Mouse (Mus musculus) thymus, postnatal 0 days (tissue): ENCODE data around the gene Prkcd. TPM values are rescaled to one million over a fixed set of nuclear protein-coding genes. Genes with fewer than 3 reads are reported as not detected.

Source experiments
- DNase-seq: peaks from one replicate; pipeline ENCODE4 v3.0.0-alpha.2; 2015; ENCODE audit warnings: low spot score
- polyA plus RNA-seq: library from polyadenylated mRNA; unstranded; fragments of >200 nt; fragmentation: Nextera tagmentation; extraction: Ambion mirVana; gene quantifications from 2 replicates; pipeline ENCODE4 v1.2.1, GENCODE M21; 2015

The Prkcd gene
- 57.4 and 63.7 TPM in 2 replicates for polyA plus RNA-seq

DNA sequence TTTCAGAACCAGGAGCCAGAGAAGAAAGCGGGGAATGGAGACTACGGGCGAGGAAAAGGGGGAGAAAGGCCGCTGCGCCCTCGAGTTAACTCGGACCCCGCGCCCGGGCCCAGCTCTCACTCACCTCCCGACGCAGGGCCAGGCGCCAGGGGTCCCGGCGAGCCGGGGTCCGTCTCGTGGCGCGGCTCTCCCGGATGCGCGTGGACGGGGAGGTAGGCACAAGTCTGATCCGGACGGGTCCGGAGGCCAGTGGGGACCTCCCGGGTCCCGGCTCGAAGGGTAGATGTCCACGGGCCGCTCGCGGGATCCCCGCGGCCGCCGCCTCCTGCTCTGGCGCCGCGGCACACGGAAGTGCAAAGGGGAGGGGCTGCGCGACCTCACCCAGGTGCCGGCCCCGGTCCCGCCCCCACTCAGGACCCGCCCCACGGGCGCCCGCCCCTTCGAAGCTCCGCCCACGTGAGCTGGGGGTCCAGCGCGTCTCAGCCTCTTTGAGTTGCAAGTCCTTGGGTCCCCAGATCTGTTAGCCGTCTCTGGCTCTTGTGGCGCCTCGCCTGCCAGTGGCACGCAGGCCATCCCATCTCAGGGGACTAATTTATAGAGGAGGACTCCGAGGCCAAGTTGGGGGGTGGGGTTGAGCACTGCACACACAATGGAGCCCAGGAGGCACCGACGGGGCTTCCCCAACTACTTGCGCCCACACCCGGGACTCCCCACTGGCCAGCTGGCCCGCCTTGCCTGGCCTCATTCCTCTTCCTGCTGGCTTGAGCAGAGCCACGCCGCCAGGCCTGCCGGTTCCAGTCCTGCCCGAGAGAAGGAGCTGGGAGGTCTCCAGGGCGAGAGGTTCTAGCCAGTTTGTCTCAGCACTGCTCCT is at the start of gene Prkcd:
Gene Prkcd (minus strand): TSS at position 355 of the 871 bp plus-strand sequence.
- DNase-seq, result peak; percentile 92

DNA sequence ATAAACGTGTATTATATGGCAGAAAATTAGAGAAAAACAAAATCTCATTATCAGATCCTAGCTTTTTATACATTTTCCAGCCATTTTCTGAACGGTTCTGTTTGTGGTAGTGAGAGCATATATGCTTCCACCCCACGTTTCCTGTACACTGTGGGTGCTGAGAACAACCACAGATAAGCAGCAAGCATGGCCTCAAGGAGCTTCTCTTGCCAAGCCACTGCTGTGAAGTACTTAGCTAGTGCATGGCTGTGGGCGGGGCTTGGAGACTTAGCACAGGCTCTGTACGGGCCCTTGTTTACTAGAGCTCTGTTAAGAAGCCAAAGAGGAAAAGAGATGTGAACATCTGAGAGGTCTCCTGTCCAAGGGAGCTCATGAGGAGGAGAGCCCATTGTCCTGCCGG is 48.9 kb upstream of the Prkcd start:
- DNase-seq, result peak; percentile 72

DNA sequence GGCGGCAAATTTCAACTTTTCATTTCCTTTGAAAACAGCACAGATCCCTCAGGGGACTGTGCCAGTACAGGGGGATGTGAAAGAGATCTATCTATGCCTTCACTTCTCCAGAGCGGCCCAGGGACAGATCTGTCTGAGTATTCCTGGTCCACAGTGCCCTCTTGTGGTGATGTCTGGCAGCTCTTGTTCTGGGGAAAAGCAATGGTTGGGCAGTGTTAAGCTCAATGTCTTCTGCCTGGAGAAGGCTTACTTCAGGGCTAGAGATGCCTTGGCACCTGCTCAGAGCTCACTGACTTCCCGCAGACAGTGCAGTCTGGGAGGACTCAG is 45.9 kb upstream of the Prkcd start:
- DNase-seq, result peak; percentile 86

DNA sequence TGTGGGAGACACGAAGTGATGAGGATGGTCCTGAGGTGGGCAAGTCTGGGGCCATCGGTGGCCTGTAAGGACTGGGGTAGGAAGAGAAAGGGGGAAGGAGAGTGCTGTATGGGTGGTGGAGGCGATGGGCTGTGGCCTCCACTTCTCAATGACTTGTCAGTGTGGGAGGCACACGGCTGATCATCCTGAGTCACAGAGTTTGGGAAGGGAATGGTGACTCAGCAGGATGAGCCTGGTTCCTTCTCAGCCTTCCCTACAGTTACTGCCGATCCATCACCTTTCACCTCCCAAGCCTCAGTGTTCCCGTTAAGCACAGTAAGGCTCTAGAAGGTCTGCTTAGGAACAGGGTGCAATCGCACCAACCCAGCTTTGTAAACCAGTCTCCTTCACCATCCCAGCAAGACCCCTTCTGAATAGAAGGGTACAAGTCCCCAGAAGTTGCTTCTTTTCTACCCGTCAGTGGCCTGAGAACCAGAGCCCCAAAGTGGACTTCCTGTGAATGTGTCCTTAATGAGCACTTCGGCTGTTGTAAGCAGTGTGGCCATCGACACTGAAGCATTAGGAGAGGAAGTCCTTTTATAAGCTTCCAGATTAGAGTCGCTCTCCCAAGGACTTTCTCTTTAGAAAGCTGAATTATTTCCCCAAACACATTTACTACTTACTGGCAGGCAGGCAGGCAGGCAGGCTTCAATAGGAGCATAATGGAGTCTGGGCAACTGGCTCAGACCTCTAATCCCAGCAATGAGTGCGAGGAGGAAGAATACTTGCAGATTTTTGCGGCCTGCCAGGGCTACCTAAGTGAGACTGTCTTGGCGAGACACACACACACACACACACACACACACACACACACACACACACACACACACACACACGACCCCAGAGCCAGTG is 45.3 kb upstream of the Prkcd start:
- no peak for DNase-seq

DNA sequence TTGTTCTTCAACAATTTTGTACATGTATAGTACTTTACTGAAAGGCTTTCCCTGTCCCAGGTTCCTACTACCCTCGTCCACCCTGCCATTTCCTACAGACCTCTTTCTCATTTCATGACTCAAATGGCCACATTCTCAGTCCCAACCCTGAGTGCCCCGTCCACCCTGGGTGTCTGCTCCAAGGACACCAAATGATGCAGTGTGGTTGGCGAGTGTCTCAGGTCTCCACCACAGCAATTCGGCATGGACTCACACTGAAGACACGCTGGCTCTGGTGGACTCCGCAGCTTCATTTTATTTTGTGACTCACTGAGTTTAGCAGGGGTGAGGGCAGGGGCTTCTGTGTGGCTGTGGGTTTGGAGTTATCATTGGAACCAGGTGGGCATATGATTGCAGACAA is 44.2 kb upstream of the Prkcd start:
- DNase-seq, result no peak

DNA sequence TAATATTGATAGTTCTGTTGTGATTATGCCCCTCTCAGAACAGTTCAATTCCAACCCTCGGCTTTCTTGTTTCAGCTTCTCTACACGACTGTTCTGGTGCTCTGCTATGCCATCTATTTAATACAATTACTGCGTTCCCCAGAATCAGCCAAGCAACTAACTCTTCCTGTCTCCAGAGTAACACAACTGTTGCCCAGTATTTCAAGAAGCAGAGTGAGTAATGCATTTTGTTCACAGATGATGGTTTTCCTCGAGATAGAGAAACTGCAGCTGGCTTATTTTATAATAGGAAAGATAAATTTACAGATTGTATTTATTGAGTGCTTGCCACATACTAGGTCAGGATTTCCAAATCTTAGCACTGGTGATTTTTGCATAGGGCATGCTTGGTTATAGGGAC is 40.6 kb upstream of the Prkcd start:
- no peak for DNase-seq

DNA sequence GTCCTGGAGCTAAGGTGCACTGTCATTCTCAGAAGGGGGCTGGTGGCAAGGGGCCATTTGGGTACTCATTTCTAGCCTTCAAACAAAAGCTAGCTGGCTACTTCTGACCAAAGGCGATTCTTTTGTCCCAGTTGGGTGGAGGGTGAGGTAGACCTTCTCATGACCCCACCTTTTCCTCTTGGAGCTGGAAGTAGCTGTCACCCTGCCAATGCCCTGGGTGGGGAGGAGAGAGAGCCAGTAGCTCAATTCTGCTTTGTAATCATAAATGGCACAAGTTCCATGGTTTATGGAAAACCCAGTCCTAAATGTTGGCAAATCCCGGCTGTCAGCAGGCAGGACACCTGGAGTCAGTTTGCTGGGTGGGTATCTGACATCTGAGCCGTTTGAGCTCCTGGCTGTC is 40.1 kb upstream of the Prkcd start:
- no peak for DNase-seq

DNA sequence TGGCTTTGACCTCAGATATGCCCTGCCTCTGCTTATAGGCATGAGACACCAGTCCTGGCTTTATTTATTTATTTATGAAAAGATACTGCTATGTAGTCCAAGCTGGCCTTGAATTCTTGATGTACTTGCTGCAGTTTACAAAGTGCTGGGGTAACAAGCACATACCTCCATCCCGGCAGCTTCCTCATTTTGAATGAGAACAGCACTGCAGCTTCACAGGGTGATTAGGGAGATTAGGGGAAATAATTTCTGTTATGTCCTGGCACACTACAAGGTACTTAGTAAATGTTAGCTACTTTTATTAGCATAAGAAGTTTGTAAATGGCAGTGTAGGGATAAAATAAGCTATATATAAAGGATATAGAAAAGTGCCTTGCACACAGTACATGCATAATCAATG is 29.5 kb upstream of the Prkcd start:
- DNase-seq, result no peak

DNA sequence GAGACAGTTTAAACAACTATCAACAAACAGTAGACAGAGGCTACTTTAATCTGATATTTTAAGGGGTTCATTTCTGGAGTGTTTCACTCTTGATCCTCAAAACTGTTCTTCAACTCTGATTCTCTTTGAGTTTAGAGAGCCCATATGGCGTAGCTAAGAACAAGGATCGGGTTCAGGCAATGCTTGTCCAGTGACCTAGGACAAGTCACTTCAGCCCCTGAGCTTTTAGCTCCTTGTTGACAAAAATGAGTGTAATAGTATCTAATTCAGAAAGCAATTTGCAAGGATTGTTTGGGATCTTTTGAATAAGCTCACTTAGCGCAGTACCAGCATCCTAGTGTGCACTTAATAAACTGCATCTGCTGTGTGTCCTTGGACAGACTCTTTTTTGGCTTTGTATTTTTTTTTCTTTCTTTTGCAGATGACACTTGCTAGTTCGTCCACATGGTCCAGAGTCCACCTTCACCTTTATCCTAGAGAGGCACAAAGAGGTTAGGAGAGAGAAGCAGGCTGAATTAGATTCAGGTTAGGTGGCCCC is 28.8 kb upstream of the Prkcd start:
- no peak for DNase-seq

DNA sequence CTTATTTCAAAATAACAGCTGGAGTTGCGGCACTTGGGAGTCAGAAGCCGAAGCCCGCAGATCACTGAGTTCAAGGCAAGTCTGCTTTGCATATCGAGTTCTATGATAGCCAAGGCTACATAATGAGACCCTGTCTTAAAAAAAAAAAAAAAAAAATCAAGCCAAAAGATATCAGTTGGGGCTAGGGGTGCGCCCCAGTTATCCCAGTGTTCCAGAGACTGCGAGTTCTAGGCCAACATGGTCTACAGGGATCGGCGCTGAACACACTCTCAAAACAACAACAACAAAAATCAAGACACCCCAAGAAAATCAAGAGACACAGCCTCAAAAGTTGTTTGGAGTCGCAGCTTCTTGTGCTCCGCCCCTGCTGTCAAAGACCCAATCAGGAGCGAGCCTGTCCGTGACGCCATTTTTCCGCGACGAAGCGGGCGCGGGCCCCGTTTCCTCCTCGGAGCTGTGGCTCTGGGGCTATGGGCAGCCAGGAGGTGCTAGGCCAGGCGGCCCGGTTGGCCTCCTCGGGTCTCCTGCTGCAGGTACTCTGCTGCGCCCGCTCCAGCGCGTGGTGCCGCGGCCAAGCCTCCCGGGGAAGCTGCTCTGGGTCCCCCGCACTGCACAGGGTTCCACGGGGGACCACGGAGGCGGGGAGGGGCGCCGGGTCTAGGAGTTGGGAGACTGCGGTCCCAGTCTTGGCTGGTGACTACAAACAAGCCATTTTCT is 28.1 kb upstream of the Prkcd start, which contains the start of gene Rft1:
Gene Rft1 (plus strand): TSS at position 418 of the 717 bp plus-strand sequence.
- DNase-seq, result peak; percentile 98

DNA sequence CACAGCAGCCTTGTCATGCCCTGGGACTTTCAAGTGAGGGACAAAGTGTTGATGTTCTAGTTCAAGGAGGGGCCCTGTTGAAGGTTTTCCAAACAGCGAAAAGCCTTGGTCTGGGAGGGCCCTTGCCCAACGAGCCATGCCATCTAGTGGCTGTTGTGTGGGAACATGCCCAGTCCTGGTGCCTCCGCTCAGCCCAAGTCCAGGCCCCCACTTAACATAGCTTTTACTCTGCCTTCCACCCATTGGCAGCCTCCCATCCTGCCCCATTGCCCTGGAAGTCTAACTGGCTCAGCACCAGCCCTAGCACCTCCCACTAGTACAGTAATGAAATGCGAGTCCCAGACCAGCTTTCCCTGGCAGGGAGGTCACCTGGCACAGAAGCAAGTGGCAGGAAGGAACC is 25.0 kb upstream of the Prkcd start:
- DNase-seq, result no peak

DNA sequence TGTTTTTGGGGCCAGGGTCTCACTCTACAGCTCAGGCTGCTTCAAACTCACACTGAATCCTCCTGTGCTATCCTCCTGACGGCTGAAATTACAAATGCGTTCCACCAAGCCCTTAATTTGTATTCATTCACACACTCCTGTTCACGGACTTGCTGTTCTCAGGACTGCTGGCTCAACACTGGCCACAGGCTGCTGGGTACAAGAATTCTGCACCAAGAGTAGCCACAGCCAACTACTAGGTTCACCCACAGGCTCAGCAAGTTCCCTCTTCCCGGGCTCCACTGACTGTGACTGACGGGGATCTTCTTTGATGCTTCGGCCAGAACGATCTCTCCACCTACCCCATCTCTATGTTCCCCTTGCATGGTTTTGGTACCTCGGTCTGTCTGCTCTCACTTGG is 23.7 kb upstream of the Prkcd start:
- DNase-seq, result no peak

DNA sequence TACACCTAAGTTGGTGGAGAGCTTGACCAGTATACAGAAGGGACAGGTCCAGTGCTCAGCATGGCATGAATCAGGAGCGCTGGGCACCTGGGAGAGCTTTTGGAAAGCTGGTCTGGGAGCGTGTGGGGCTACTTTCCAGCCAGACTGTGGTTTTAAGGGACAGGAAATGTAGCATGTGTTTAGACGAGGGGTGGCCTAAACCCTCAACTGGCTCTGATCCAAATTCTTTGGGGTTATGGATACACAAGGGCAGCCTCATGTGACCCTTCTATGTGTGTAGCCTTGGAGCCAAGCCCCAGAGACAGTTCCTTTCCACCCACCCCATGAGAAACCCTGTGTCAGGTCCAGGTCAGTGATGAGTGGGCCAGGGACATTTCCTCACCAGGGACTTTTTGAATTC is 22.5 kb upstream of the Prkcd start:
- no peak for DNase-seq

DNA sequence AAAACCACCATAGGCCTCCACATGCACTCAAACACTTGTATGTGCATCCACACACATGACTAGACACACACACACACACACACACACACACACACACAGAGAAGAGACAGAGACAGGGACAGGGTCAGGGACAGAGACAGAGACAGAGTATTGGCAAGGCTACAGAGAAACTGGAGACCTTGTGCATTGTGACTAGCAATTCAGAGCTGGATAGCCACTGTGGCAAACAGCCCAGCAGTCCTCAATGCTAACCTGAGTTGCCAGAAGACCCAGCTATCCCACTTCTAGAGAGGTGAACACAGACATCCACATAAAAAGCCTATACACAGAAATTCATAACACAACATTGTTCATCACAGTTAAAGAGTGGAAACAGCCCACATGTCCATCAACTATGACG is 20.5 kb upstream of the Prkcd start:
- no peak for DNase-seq

DNA sequence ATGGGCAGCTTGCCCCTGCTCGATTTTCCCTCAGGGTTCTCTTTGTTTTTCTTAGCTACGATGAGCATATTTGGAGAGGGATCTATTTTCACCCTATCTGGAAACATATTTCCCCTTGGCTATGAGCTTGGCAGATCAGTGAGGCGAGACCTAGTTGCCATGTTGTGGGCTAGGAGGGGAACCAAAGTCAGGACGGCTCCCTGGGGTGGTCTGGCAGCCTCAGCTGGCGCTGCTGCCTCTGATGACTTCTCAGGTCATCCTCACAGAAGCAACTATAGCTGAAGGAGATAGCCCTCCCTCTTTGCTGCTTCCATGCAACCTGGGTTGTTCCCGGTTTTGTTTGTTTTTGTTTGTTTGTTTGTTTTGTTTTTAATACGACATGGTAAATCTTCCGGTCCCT is 19.1 kb upstream of the Prkcd start:
- no peak for DNase-seq

DNA sequence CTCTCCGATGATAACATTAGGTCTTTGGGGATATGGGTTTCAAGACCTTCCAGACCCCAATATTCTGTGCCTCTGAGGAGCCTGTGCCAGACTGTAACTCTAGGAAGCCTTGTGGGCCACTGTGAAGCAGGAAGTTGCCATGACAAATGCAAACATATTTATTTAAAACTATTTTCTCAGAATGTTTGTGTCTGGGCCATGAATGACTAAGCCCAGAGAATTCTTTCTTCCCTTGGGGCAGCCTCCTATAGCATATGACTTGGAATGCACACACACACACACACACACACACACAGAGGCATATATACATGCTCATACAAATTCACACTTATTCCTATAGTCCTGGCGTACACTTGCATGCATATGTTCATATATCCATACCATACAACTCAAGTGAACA is 18.0 kb upstream of the Prkcd start:
- DNase-seq, result no peak

DNA sequence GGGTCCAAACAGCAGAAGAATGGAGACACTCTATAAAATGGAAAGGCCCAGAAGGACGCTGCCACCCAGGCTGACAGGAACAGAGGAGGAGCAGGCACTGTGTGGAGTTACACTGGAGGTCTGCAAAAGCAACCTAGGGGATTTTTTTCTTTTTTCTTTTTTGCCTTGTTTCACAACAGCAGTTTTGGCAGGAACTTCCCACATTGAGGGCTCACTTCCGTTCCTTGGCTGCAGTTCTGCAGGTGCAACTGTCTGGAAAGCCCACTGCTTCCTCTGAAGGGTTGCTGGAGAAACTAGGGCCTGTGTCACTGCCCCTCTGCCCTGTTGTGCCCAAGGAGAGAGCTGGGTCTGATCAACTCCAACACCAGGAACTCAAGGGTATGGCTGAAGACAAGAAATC is 15.7 kb upstream of the Prkcd start:
- DNase-seq, result peak; percentile 44

DNA sequence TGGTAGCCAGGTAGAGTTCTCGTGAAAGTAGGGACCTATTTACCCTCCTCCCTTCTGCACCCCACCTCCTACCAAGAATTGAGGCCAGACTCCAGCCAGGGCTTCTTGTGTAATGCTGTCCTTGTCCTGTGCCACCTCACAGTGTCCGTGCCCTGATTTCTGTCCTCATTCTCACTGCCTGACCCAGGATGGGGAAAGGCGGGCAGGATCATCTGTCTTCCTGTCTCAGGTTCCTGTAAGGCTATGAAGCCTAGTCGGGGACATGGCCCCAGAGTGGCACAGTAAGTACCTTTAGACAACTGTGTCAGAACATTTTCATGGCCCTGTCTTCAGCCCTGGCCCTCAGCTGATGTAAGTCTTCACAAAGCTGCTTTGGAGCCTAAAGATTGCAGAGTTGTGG is 12.7 kb upstream of the Prkcd start:
- DNase-seq, result no peak

DNA sequence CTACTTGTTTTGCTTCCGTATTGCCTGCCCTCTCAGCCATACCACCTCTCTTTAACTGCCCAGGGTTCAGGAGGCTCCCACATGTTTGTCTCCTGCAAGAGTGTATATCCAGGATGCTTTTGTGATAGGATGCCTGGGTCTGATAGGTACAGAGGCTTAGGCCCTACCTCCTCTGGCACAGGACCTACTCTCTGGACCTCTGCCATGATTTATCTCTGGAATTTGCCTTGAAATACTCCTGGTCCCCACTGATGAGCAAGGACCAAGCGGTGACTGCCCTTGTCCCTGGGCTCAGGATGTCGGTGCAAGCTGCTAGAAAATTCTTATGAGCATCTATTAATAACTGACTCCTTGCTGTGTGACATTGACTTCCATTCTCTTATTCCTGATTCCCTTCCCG is 12.0 kb upstream of the Prkcd start:
- DNase-seq, result no peak

DNA sequence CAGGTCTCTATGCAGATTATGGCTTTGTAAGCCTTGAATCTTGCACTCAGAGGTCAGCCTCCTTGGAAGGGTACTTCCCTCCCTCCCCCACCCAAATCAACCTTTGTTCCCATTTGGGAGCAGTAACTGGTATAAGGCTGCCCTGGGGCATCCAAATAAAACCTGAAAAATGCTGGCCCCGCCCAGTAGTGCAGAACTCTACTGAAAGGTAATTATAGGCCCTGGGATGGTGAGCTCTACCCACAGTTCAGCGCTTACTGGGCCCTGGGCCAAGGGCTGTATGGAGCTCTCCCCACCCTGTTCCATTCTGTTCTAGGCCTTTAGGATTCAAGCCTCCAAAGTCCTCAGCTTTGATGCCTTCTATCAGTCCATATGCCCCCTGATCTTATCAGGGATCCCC is 11.1 kb upstream of the Prkcd start:
- DNase-seq, result no peak

DNA sequence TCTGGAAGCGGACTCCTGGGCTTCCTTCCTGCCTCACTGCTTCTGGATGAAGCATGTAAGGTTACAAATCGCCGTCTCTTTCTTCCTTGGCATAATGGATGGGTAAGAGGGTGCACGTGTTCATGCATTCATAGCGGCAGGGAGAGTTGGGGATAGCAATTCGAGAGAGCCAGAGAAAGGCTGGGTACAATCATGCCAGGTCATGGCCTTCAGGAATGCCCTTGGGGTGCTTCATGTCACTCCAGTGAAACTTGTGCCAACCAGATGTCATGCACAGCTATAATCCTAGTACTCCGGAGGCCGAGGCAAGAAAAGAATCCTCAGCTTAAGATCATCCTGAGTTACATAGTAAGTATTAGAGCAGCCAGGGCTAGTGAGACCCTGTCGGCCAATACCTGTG is 10.5 kb upstream of the Prkcd start:
- DNase-seq, result no peak
